Mouse (Mus musculus): ENCODE measurements around the gene Amotl2.
"Not testable (repeated sequence)": the region's sequence is repeated elsewhere in the genome, so short reads cannot be mapped to it uniquely, and the experiment has no call there.

The Amotl2 gene

GRCm38 (mm10) chr9:102733999-102734738, 17.7 kb downstream of the Amotl2 start:
- no peak for DNase-seq (ENCODE audit: low spot score in 2 of 2)

GRCm38 (mm10) chr9:102734739-102735075, 18.2 kb downstream of the Amotl2 start:
- no peak for DNase-seq (ENCODE audit: low spot score in 2 of 2)

GRCm38 (mm10) chr9:102735231-102735630, 18.8 kb downstream of the Amotl2 start:
- no peak for DNase-seq (ENCODE audit: low spot score in 2 of 2)

DNA sequence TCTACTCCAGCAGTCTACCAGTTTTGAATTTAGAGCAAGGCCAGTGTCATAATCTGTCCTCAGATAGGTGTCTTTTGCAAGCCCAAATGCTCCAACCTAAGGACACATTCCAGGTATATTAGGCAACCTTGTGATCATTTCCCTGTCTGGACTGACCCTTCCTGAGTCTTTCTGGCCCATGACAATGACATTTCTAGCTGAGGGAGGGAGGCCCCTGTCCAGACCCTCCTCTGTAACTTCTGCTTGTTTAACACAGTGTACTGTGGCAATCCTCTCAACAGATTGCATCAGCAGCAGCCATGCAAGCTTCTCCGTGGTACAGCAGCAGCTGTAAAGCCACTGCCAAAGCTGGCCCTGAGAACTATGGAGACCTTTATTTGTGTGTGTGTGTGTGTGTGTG, 19.5 kb downstream of the Amotl2 start:
- DNase-seq (ENCODE audit: low spot score in 2 of 2) = no peak

DNA sequence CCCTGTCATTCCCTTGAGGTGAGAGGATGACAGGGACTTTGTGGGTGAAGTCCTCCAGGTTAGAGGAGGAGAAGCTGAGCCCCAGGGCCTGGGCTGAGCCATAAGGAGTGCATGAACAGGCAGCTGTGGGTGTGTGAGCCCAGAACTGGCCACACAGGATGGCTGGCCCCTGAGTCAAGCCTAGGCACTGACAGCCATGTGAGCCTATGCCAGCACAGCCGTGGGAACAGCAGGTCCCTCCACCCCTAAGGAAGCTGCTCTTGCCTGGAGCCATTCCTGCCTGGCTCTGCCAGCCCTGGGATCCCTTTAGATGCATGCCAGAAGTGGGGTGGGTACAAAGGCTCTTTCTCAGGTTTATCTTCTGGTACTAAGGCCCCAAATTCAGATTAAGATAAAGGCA, 20.9 kb downstream of the Amotl2 start:
- DNase-seq (ENCODE audit: low spot score in 2 of 2) = no peak

DNA sequence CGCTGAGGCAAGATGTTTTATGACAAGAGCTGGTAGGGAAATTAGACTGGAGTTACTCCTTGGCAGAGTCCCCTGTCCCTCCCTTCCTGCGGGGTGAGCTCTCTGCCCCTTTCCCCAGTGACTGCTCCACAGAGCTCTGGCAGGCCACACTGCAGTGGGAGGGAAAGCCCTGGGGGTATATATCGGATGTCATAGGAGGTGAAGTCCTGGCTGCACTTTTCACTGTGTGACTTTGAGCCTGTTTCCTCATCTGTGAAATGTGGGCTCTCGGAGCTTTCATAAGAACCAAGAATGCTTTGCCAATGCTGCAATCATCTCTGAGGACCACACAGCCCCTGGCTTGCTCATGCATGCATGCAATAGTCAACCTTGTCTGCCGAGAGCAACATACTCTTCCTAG, 30.3 kb downstream of the Amotl2 start:
- no peak for DNase-seq (ENCODE audit: low spot score in 2 of 2)

GRCm38 (mm10) chr9:102747902-102748301, 31.4 kb downstream of the Amotl2 start:
- no peak for DNase-seq (ENCODE audit: low spot score in 2 of 2)

- DNase-seq (ENCODE audit: low spot score in 2 of 2) = no peak
These were observed 32.7 kb downstream of the Amotl2 start for GRCm38 (mm10) chr9:102749216-102749615.

GRCm38 (mm10) chr9:102751632-102752303, 35.3 kb downstream of the Amotl2 start:
- no peak for DNase-seq (ENCODE audit: low spot score in 2 of 2)

DNA sequence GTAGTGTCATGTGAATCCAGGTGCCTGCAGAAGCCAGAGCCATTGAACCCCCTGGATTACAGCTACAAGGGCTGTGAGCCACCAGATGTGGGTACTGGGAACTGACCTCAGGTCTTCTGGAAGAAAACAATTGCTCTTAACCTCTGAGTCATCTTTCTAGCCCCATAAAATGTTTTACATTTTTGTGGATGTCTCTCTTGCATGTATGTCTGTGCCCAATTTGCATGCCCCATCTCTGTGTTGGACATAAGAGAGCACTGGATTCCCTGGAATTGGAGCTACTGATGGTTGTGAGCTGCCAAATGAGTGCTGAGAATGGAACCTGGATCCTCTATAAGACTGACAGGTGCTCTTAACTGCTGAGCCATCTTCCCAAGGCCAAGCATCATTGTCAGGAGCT, 36.8 kb downstream of the Amotl2 start:
- DNase-seq (ENCODE audit: low spot score in 2 of 2) = no peak

GRCm38 (mm10) chr9:102755161-102755560, 38.7 kb downstream of the Amotl2 start:
- DNase-seq (ENCODE audit: low spot score in 2 of 2) = no peak

DNA sequence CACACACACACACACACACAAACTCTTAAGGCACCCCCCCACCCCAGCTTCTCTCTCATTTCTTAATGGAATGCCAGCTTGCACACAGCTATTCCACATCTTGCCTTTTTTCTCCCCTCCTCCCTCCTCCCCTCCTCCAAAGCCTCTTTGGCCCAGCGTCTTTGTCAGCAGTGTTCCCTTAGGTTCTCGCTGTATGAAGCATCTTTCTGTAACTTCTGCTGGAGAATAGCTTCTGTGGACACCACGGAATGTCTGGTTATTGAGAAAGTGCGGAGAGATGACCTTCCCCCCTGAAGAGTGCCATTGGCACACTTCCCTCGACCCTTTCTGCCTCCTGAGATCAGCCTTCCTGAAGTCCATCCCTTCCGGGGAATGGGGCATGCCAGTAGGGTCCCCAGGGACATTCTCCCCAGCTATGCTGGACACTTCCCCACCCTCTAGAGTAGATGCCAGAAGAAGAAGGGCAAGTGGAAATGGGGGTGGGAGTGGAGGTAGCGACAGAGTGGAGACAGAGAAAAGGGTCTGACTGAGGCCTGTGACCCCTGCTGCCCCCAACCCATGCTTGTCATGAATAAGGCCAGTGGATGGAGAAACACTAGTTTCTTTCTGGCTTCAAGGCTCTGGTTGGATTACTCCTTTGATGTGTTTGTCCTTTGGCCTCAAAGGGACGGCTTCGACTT, 39.3 kb downstream of the Amotl2 start:
- DNase-seq (ENCODE audit: low spot score in 2 of 2) = no peak

DNA sequence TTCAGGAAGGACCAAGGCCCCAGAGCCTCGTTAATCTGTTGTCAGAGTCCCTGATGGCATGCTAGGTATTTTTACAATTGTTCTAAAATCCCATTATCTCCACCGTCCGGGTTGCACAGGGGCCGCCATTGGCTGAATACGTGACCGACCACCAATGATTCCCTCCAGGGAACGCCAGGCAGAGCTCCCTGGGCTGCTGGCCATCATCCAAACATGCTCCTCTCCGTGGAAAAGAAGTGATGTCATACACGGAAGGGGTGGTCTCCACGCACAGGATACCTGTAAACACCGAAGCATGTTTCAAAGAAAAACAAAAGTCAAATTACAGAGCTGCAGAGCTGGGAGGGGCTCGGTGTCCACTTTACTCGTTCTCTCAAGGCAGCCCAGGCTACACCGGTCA, 39.9 kb downstream of the Amotl2 start:
- DNase-seq (ENCODE audit: low spot score in 2 of 2) = no peak

- DNase-seq (ENCODE audit: low spot score in 2 of 2) = no peak
These were observed 42.4 kb downstream of the Amotl2 start for GRCm38 (mm10) chr9:102758851-102759250.

GRCm38 (mm10) chr9:102759581-102760001, 43.1 kb downstream of the Amotl2 start:
- no peak for DNase-seq (ENCODE audit: low spot score in 2 of 2)

DNA sequence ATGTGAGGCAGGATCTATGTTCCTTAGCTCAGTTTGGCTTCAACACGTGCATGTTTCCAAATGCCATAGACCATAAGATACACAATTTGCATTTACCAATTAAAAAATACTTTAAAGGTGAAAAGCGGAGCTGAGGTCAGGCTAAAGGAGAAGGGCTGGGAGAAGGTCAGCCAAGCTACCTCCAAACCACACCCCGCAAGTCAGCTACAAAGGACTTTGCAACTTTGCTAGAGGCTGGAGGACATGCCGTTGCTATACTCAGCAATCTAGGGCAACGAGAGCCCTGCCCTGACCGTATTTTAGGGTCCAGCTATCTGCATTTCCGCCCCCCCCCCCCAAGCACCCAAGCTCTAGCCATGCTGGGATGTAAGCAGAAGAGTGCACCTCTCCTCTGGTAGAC, 45.1 kb downstream of the Amotl2 start:
- DNase-seq (ENCODE audit: low spot score in 2 of 2) = no peak

DNA sequence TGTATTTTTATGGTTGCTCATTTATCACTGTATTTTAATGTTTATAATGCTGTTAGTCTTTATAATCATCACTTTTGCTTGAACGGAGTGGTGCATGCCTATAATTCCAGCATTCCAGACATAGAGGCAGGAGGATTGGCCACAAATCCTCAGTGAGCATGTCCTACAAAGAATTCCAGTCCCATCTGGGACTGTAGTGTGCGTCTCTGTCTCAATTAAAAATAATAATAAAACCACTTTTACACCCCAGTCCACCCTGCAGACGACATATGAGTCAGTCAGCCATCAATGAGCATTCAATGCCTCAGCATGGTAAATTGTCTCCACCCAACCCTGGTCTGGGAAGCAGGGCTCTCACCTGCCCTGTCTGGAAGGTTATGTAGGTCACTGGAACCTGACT, 46.4 kb downstream of the Amotl2 start:
- no peak for DNase-seq (ENCODE audit: low spot score in 2 of 2)

DNA sequence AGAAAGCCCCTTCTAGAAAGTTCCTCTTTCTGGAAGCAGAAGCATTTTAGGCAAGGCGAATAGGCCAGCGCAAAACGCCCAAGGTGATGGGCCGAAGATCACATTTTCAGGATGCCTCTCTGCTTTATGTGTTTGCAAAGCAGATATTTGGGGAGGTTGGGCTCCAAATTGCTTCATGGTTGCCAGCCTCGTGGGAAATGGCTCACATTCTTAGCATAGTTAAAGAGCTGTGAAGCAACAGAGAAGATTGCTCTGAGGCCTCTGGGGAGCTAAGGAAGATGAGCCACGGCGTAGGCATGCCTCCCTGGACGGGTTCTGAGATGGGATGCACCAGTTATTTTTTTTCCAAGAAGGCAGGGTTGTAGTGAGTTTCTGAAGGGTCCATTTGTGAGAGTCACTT, 47.0 kb downstream of the Amotl2 start:
- no peak for DNase-seq (ENCODE audit: low spot score in 2 of 2)

DNA sequence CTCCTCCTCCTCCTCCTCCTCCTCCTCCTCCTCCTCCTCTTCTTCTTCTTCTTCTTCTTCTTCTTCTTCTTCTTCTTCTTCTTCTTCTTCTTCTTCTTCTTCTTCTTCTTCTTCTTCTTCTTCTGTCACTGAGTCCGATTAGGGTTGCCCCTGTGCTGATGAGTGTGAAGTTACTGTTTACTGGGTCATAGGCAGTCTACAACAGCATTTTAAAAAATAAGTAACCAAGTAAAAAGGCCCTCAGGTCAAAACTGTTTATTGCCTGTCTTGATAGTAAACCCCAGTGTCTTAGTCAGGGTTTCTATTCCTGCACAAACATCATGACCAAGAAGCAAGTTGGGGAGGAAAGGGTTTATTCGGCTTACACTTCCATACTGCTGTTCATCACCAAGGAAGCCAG, 48.1 kb downstream of the Amotl2 start:
- not testable (repeated sequence) for DNase-seq (ENCODE audit: low spot score in 2 of 2)

- DNase-seq (ENCODE audit: low spot score in 2 of 2) = no peak
These were observed 50.3 kb downstream of the Amotl2 start for GRCm38 (mm10) chr9:102766741-102767140.

GRCm38 (mm10) chr9:102769257-102769656, 52.8 kb downstream of the Amotl2 start:
- DNase-seq (ENCODE audit: low spot score in 2 of 2) = no peak

- no peak for DNase-seq (ENCODE audit: low spot score in 2 of 2)
These were observed 53.7 kb downstream of the Amotl2 start for GRCm38 (mm10) chr9:102770190-102770589.

- DNase-seq (ENCODE audit: low spot score in 2 of 2) = no peak
These were observed 54.9 kb downstream of the Amotl2 start for GRCm38 (mm10) chr9:102771308-102771895.
